14 mouse cellular contexts compared by ENCODE assay signal in the genomic region with DNA sequence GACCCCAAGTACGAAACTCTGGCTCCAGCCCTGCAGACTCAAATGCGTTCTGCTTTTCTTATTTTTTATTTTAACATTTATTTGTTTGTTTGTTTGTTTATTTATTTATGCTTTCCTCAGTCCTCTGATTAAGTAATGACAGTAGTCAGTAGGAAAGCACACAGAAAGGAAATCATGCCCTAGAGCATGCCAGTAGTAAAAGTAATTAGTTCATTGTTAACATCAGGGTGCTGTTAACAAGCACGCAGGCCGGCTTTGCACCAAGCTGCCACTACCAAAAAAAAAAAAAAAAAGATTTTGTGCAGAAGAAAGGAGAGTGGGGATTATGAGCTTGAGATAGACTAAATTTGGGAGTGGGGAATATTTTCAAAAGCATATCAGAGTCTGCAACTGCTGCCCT.
DNase-seq lines count a peak whose midpoint lies in the region; ATAC-seq and TF ChIP-seq lines count a peak whose summit lies in the region.
"Had no signal": no experiment of that assay in that cellular context is flagged by ENCODE, and none has a peak within 500 bp of the region (broad histone marks: within the 10 kb centered on the region; RNA-seq: fewer than 3 reads in every experiment).

No protein-coding gene starts in this region.

- peaks cover 64% of the 10 kb centered on the region for H3K4me1 ChIP-seq in midbrain, embryonic 10.5 days
- 0 out of 2 replicates have a peak, but pooled peaks cover 5% of the 10 kb centered on the region for H3K4me1 ChIP-seq in midbrain, embryonic 16.5 days (ENCODE audit: control insufficient read depth, insufficient read depth, low read length)
- H3K4me1 ChIP-seq in forebrain, embryonic 15.5 days = peaks cover 46% of the 10 kb centered on the region
- H3K4me1 ChIP-seq in hindbrain, postnatal 0 days (ENCODE audit: insufficient read depth, low read length) = peaks cover 2% of the 10 kb centered on the region; the same call in 1 of the 2 replicates
- H3K4me1 ChIP-seq in neural tube, embryonic 14.5 days (ENCODE audit: control insufficient read depth, insufficient read depth, low read length) = peaks cover 14% of the 10 kb centered on the region; the same call in 1 of the 2 replicates

- no peak overlapping the region for H3K4me3 ChIP-seq in midbrain, embryonic 10.5 days
- H3K4me3 ChIP-seq in midbrain, embryonic 16.5 days (ENCODE audit: low read depth, low read length) = no peak overlapping the region
- no peak overlapping the region for H3K4me3 ChIP-seq in forebrain, embryonic 15.5 days
- H3K4me3 ChIP-seq in hindbrain, postnatal 0 days (ENCODE audit: low read length) = no peak overlapping the region
- H3K4me3 ChIP-seq in neural tube, embryonic 14.5 days (ENCODE audit: low read depth, low read length) = no peak overlapping the region

- H3K36me3 ChIP-seq in midbrain, embryonic 10.5 days = no peaks in the 10 kb centered on the region
- H3K36me3 ChIP-seq in midbrain, embryonic 16.5 days (ENCODE audit: control insufficient read depth, insufficient read depth, low read length) = no peaks in the 10 kb centered on the region
- H3K36me3 ChIP-seq in forebrain, embryonic 15.5 days = no peaks in the 10 kb centered on the region
- no peaks in the 10 kb centered on the region for H3K36me3 ChIP-seq in hindbrain, postnatal 0 days (ENCODE audit: insufficient read depth, low read length)
- H3K36me3 ChIP-seq in neural tube, embryonic 14.5 days (ENCODE audit: control insufficient read depth, insufficient read depth, low read length) = no peaks in the 10 kb centered on the region

- 69% methylated on average over 4 of the region's 4 CpGs for WGBS in midbrain, embryonic 10.5 days
- WGBS in midbrain, embryonic 16.5 days = 49% methylated on average over 4 of the region's 4 CpGs
- WGBS in forebrain, embryonic 15.5 days = 30% methylated on average over 4 of the region's 4 CpGs
- WGBS in hindbrain, postnatal 0 days = 49% methylated on average over 4 of the region's 4 CpGs
- 23% methylated on average over 4 of the region's 4 CpGs for WGBS in neural tube, embryonic 14.5 days

- ATAC-seq in midbrain, embryonic 16.5 days = no peak
- ATAC-seq in forebrain, embryonic 15.5 days (replicated peaks) = no peak
- ATAC-seq in hindbrain, postnatal 0 days = no peak
- ATAC-seq in neural tube, embryonic 14.5 days (ENCODE audit: low read depth) = no peak; the same call in 1 of the 2 replicates

- no peaks in the 10 kb centered on the region for H3K9me3 ChIP-seq in midbrain, embryonic 10.5 days (replicated peaks)
- H3K9me3 ChIP-seq in midbrain, embryonic 16.5 days (replicated peaks; ENCODE audit: control insufficient read depth, low read length, poor library complexity, severe bottlenecking) = no peaks in the 10 kb centered on the region
- H3K9me3 ChIP-seq in forebrain, embryonic 15.5 days = no peaks in the 10 kb centered on the region
- H3K9me3 ChIP-seq in hindbrain, postnatal 0 days (ENCODE audit: low read length) = no peaks in the 10 kb centered on the region
- H3K9me3 ChIP-seq in neural tube, embryonic 14.5 days (ENCODE audit: control insufficient read depth, low read length) = no peaks in the 10 kb centered on the region

- no peak overlapping the region for H3K4me2 ChIP-seq in midbrain, embryonic 16.5 days (ENCODE audit: low read length)
- peak overlapping the region; percentile 37 for H3K4me2 ChIP-seq in forebrain, embryonic 15.5 days (replicated peaks)
- H3K4me2 ChIP-seq in hindbrain, postnatal 0 days (ENCODE audit: low read depth, low read length) = peak overlapping the region; percentile 41; the same call in 1 of the 2 replicates
- peak overlapping the region; percentile 19; the same call in 1 of the 2 replicates for H3K4me2 ChIP-seq in neural tube, embryonic 14.5 days (ENCODE audit: low read depth, low read length)

- TF ChIP-seq CTCF in hindbrain, postnatal 0 days (IDR thresholded peaks at IDR 0.05; ENCODE audit: low read depth) = no peak

- H3K27me3 ChIP-seq in midbrain, embryonic 10.5 days (ENCODE audit: low read depth, poor library complexity, severe bottlenecking) = peaks cover 17% of the 10 kb centered on the region
- H3K27me3 ChIP-seq in midbrain, embryonic 16.5 days (ENCODE audit: control insufficient read depth, insufficient read depth, low read depth, low read length) = no peaks in the 10 kb centered on the region
- H3K27me3 ChIP-seq in forebrain, embryonic 15.5 days = no peaks in the 10 kb centered on the region
- no peaks in the 10 kb centered on the region for H3K27me3 ChIP-seq in hindbrain, postnatal 0 days (ENCODE audit: insufficient read depth, low read length)
- no peaks in the 10 kb centered on the region for H3K27me3 ChIP-seq in neural tube, embryonic 14.5 days (ENCODE audit: control insufficient read depth, insufficient read depth, low read length)

- DNase-seq in midbrain, embryonic 10.5 days (ENCODE audit: low spot score) = no peak
- DNase-seq in hindbrain, postnatal 0 days (ENCODE audit: low spot score) = no peak
- DNase-seq in testis, postnatal 14 days (ENCODE audit: low spot score) = no peak
- no peak for DNase-seq in urinary bladder, postnatal 4 days (ENCODE audit: low spot score in 2 of 2)
- DNase-seq: cerebellum, adult 9-10 months; gastrocnemius, postnatal 25 days; kidney, adult 11 months; liver; lung, postnatal 10 days; retina, postnatal 1 day; right cerebral cortex, postnatal 4 days had no signal

- H3K27ac ChIP-seq in midbrain, embryonic 10.5 days (replicated peaks) = peak overlapping the region; percentile 83; the same call in 1 of the 2 replicates
- H3K27ac ChIP-seq in midbrain, embryonic 16.5 days (ENCODE audit: low read length) = no peak overlapping the region
- H3K27ac ChIP-seq in forebrain, embryonic 15.5 days (replicated peaks) = no peak overlapping the region
- no peak overlapping the region for H3K27ac ChIP-seq in hindbrain, postnatal 0 days
- peak overlapping the region; percentile 30; the same call in 1 of the 2 replicates for H3K27ac ChIP-seq in neural tube, embryonic 14.5 days (ENCODE audit: low read depth, low read length)

- no peak overlapping the region for H3K9ac ChIP-seq in midbrain, embryonic 16.5 days (ENCODE audit: low read depth, low read length)
- no peak overlapping the region; the same call in 1 of the 2 replicates for H3K9ac ChIP-seq in forebrain, embryonic 15.5 days (replicated peaks)
- H3K9ac ChIP-seq in hindbrain, postnatal 0 days (replicated peaks; ENCODE audit: low read length) = no peak overlapping the region
- H3K9ac ChIP-seq in neural tube, embryonic 14.5 days (replicated peaks; ENCODE audit: low read depth, low read length) = no peak overlapping the region

Comparison
In these comparisons a context has a peak if more than half of its experiments do, and no peak if none do; other contexts are left out.
1. H3K27ac ChIP-seq: peak in midbrain, embryonic 10.5 days (single experiment) and neural tube, embryonic 14.5 days (single experiment); none in midbrain, embryonic 16.5 days (single experiment), forebrain, embryonic 15.5 days (single experiment) and hindbrain, postnatal 0 days (single experiment).